Mouse (Mus musculus) heart, adult 2 months (tissue): ENCODE measurements around the gene Ube2cbp.

Experiments
- CTCF ChIP-seq: fragments of 200-600 bp; IDR thresholded peaks from 2 replicates; pipeline ENCODE4 v1.8.1; 2022; ENCODE audit warnings: antibody characterized with exemption, mild to moderate bottlenecking, moderate library complexity
- POLR2A ChIP-seq: fragments of 200-500 bp; IDR thresholded peaks from 2 replicates; pipeline ENCODE4 v1.6.1; 2011; ENCODE audit warnings: mild to moderate bottlenecking, low read depth, low read length, control low read depth; ENCODE audit not compliant: insufficient read depth

GRCm38 (mm10) chr9:86336361-86336760, 128.4 kb downstream of the Ube2cbp start:
- TF ChIP-seq CTCF (no peak), POLR2A (no peak)
